Mouse (Mus musculus) midbrain, embryonic 16.5 days (tissue): Measurements from ENCODE around the gene H1foo. TPM values are rescaled to one million over a fixed set of nuclear protein-coding genes. Genes with fewer than 3 reads are reported as not detected.

ENCODE experiments used
- ATAC-seq: fragments of 200-750 bp; cut with Nextera tagmentation; 2 replicates; pipeline ENCODE4 v1.8.0; 2017; ENCODE audit warnings: moderate TSS enrichment
- H3K27ac ChIP-seq: fragments of 300-500 bp; sonication (generic); 2 replicates; pipeline ENCODE4 v1.5.1; 2014; ENCODE audit warnings: mild to moderate bottlenecking, low read length, mixed read lengths
- H3K27me3 ChIP-seq: fragments of 300-500 bp; sonication (generic); 2 replicates; pipeline ENCODE4 v1.6.1; 2014; ENCODE audit warnings: low read depth, low read length, mixed read lengths; ENCODE audit not compliant: control insufficient read depth, insufficient read depth
- H3K36me3 ChIP-seq: fragments of 300-500 bp; sonication (generic); 2 replicates; pipeline ENCODE4 v1.6.1; 2014; ENCODE audit warnings: mild to moderate bottlenecking, low read length, moderate library complexity, mixed read lengths; ENCODE audit not compliant: control insufficient read depth, insufficient read depth
- H3K4me1 ChIP-seq: fragments of 300-500 bp; sonication (generic); 2 replicates; pipeline ENCODE4 v1.6.1; 2014; ENCODE audit warnings: mild to moderate bottlenecking, low read length, mixed read lengths; ENCODE audit not compliant: control insufficient read depth, insufficient read depth
- H3K4me2 ChIP-seq: fragments of 300-500 bp; sonication (generic); 2 replicates; pipeline ENCODE4 v1.6.1; 2014; ENCODE audit warnings: mild to moderate bottlenecking, low read length, mixed read lengths
- H3K4me3 ChIP-seq: fragments of 300-500 bp; sonication (generic); 2 replicates; pipeline ENCODE4 v1.5.1; 2014; ENCODE audit warnings: low read depth, mild to moderate bottlenecking, low read length, moderate library complexity, mixed read lengths
- H3K9ac ChIP-seq: fragments of 300-500 bp; sonication (generic); 2 replicates; pipeline ENCODE4 v1.6.1; 2014; ENCODE audit warnings: low read depth, low read length, mixed read lengths
- H3K9me3 ChIP-seq: fragments of 300-500 bp; sonication (generic); replicated peaks from 2 replicates; pipeline ENCODE4 v1.6.1; 2014; ENCODE audit warnings: mild to moderate bottlenecking, low read length, mixed read lengths; ENCODE audit not compliant: control insufficient read depth, poor library complexity, severe bottlenecking
- WGBS: fragments of 180-500 bp; shearing (Covaris S2); extraction: QIAGEN DNeasy Blood & Tissue Kit; methylation state at CpG from one replicate; pipeline ENCODE4 v1.1.7; 2014; 5-methylcytosine and 5-hydroxymethylcytosine counted together
- polyA plus RNA-seq: library from polyadenylated mRNA; unstranded; fragments of >200 nt; fragmentation: Nextera tagmentation; extraction: Ambion mirVana; gene quantifications from 2 replicates; pipeline ENCODE4 v1.2.1, GENCODE M21; 2015

H1foo gene
- polyA plus RNA-seq, 1 experiment from 2014 or later = not detected

- no peak overlapping the region for H3K27ac ChIP-seq
- H3K4me3 ChIP-seq = no peak overlapping the region
- no peaks in the 10 kb centered on the region for H3K27me3 ChIP-seq
- peaks cover 5% of the 10 kb centered on the region; the same call in 1 of the 2 replicates for H3K4me1 ChIP-seq
- no peak for ATAC-seq
- 91% methylated on average over 5 of the region's 5 CpGs for WGBS
- H3K4me2 ChIP-seq = no peak overlapping the region
- no peaks in the 10 kb centered on the region; the same call in 1 of the 2 replicates for H3K36me3 ChIP-seq
- no peaks in the 10 kb centered on the region for H3K9me3 ChIP-seq
- H3K9ac ChIP-seq = no peak overlapping the region
Measured at GRCm38 (mm10) chr6:115916611-115917010, 28.1 kb upstream of the H1foo start.

DNA sequence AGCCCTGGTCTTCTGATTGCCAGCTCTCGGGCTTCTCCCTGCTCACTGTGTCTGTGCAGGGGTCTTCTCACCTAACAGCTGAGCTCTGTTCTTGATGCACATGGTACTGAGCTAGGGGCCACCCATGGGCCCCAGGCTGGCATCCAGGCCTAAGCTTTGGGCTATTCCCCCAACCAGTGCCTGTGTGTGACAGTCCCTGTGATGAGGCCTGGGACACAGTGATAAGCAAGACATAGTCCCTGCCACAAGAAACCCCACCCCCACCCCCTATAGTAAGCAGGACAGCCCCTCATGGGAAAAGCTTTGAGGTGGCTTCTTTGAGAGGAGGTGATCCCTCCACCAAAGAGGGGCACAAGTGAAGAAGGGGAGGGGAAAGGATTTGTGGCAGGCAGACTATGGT, 26.1 kb upstream of the H1foo start:
- Histone ChIP-seq H3K9me3 (no peaks in the 10 kb centered on the region), H3K27ac (no peak overlapping the region), H3K9ac (no peak overlapping the region), H3K4me3 (no peak overlapping the region), H3K4me1 (peaks cover 5% of the 10 kb centered on the region; the same call in 1 of the 2 replicates), H3K4me2 (no peak overlapping the region), H3K36me3 (no peaks in the 10 kb centered on the region; the same call in 1 of the 2 replicates), H3K27me3 (no peaks in the 10 kb centered on the region)
- ATAC-seq = no peak
- WGBS = 90% methylated on average over 1 of the region's 1 CpGs

GRCm38 (mm10) chr6:115919876-115920275, 24.9 kb upstream of the H1foo start:
- ATAC-seq = no peak
- H3K4me3 ChIP-seq = no peak overlapping the region
- H3K4me1 ChIP-seq = peaks cover 3% of the 10 kb centered on the region; the same call in 1 of the 2 replicates
- no peaks in the 10 kb centered on the region; the same call in 1 of the 2 replicates for H3K36me3 ChIP-seq
- H3K9me3 ChIP-seq = no peaks in the 10 kb centered on the region
- 85% methylated on average over 5 of the region's 5 CpGs for WGBS
- H3K9ac ChIP-seq = no peak overlapping the region
- H3K27me3 ChIP-seq = no peaks in the 10 kb centered on the region
- H3K4me2 ChIP-seq = no peak overlapping the region
- H3K27ac ChIP-seq = no peak overlapping the region

DNA sequence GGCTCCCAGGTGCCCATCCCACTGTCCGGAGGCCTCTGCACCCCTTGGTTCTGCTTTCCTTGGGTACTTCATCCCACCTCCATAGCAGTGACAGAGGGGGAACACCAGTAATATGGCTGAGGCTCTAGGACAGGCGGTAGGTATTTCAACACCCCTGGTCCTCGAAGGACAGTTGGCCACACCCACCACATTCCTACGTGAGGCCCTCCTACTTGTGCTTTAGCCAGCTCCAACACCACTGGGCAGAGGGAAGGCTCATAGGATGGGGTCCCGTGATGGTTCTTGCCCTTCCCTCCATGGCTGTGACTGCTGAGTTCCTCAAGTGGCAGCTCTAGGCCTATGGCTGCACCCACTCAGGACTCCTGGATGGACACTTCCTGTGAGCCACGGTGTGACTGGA, 19.9 kb upstream of the H1foo start:
- WGBS = 56% methylated on average over 6 of the region's 6 CpGs
- Histone ChIP-seq H3K4me3 (no peak overlapping the region), H3K4me1 (no peaks in the 10 kb centered on the region), H3K27me3 (no peaks in the 10 kb centered on the region), H3K9ac (no peak overlapping the region), H3K9me3 (no peaks in the 10 kb centered on the region), H3K4me2 (no peak overlapping the region), H3K27ac (no peak overlapping the region), H3K36me3 (no peaks in the 10 kb centered on the region)
- ATAC-seq = no peak

- no peaks in the 10 kb centered on the region for H3K36me3 ChIP-seq
- no peaks in the 10 kb centered on the region for H3K9me3 ChIP-seq
- no peaks in the 10 kb centered on the region for H3K27me3 ChIP-seq
- H3K9ac ChIP-seq = no peak overlapping the region
- H3K4me2 ChIP-seq = no peak overlapping the region
- H3K27ac ChIP-seq = no peak overlapping the region
- H3K4me3 ChIP-seq = no peak overlapping the region
- peaks cover 4% of the 10 kb centered on the region; the same call in 1 of the 2 replicates for H3K4me1 ChIP-seq
- 69% methylated on average over 10 of the region's 10 CpGs for WGBS
- no peak for ATAC-seq
Measured at GRCm38 (mm10) chr6:115926416-115926815, 18.3 kb upstream of the H1foo start.

DNA sequence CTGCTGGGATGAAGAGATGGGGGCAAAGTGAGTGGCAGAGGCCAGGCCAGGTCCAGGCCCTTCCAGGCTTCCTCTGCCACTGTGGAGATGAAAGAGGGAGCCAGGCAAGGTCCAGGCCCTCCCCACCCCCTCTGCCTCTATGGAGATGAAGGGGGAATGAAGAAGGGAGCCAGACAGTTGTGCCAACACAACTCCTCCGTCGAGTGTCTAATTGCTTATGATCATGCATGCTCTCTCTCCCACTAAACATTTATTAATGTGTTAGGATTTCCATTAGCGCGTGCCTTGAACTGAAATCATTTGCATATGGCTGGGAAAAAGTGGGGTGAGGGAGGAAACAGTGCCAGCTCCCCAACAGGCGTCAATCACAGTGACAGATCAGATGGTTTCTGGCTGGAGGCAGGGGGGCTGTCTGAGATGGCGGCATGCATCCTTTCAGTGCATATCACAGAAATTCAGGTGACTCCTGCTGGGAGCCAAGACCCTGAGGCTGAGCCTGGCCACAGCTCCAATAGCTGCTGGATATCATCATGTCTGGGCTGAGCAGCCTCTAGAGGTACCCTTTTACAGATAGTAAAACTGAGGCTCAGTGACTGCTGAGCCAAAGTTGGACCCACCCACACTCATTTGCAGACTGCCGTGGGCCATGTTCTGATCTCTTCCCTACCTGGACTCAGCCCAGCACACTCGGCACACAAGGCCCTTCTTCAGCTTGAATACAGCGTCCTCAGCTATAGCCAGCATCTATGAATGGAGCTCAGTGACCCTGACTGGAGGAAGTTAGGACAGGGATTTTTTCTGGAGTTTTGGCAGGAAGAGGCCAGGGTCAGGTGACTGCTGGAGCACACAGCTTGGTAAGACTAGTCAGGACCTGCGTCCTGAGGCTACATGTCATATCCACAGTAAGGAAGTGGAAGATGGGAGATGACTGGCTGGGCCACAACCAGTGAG, 17.2 kb upstream of the H1foo start:
- Histone ChIP-seq H3K9me3 (no peaks in the 10 kb centered on the region), H3K27me3 (no peaks in the 10 kb centered on the region), H3K36me3 (no peaks in the 10 kb centered on the region), H3K4me2 (no peak overlapping the region), H3K4me3 (no peak overlapping the region), H3K27ac (no peak overlapping the region), H3K9ac (no peak overlapping the region), H3K4me1 (peaks cover 4% of the 10 kb centered on the region; the same call in 1 of the 2 replicates)
- ATAC-seq = peak; percentile 39; the same call in 1 of the 2 replicates
- WGBS = 65% methylated on average over 10 of the region's 10 CpGs

GRCm38 (mm10) chr6:115930018-115930417, 14.7 kb upstream of the H1foo start:
- Histone ChIP-seq H3K9ac (no peak overlapping the region), H3K36me3 (no peaks in the 10 kb centered on the region), H3K4me3 (no peak overlapping the region), H3K27me3 (no peaks in the 10 kb centered on the region), H3K9me3 (no peaks in the 10 kb centered on the region), H3K27ac (no peak overlapping the region), H3K4me1 (peaks cover 4% of the 10 kb centered on the region; the same call in 1 of the 2 replicates), H3K4me2 (no peak overlapping the region)
- no peak for ATAC-seq
- whole genome bisulfite sequencing = 70% methylated on average over 5 of the region's 5 CpGs

GRCm38 (mm10) chr6:115931639-115932038, 13.1 kb upstream of the H1foo start, which contains the start of gene Rho:
TSS of gene Rho (plus strand) at chr6:115931748.
- WGBS = 88% methylated on average over 14 of the region's 14 CpGs
- Histone ChIP-seq H3K4me1 (peaks cover 4% of the 10 kb centered on the region; the same call in 1 of the 2 replicates), H3K9me3 (no peaks in the 10 kb centered on the region), H3K4me2 (no peak within 1 kb of the TSS), H3K36me3 (no peaks in the 10 kb centered on the region), H3K9ac (no peak within 1 kb of the TSS), H3K4me3 (no peak within 1 kb of the TSS), H3K27ac (no peak within 1 kb of the TSS), H3K27me3 (no peaks in the 10 kb centered on the region)
- ATAC-seq = no peak

GRCm38 (mm10) chr6:115932391-115932790, 12.3 kb upstream of the H1foo start:
- no peak for ATAC-seq
- no peak overlapping the region for H3K4me3 ChIP-seq
- H3K9me3 ChIP-seq = no peaks in the 10 kb centered on the region
- no peak overlapping the region for H3K4me2 ChIP-seq
- H3K4me1 ChIP-seq = peaks cover 4% of the 10 kb centered on the region; the same call in 1 of the 2 replicates
- no peaks in the 10 kb centered on the region for H3K36me3 ChIP-seq
- H3K27ac ChIP-seq = no peak overlapping the region
- whole genome bisulfite sequencing = 90% methylated on average over 3 of the region's 3 CpGs
- H3K9ac ChIP-seq = no peak overlapping the region
- H3K27me3 ChIP-seq = no peaks in the 10 kb centered on the region
